Mouse (Mus musculus) right cerebral cortex, postnatal 10 days (tissue): Measurements from ENCODE around the gene Spon1.

ENCODE experiments used
- DNase-seq, 2 experiments: peaks; one replicate each; pipeline ENCODE4 v3.0.0; 2021; ENCODE audit warnings: low spot score in 2 of 2

Gene Spon1

DNA sequence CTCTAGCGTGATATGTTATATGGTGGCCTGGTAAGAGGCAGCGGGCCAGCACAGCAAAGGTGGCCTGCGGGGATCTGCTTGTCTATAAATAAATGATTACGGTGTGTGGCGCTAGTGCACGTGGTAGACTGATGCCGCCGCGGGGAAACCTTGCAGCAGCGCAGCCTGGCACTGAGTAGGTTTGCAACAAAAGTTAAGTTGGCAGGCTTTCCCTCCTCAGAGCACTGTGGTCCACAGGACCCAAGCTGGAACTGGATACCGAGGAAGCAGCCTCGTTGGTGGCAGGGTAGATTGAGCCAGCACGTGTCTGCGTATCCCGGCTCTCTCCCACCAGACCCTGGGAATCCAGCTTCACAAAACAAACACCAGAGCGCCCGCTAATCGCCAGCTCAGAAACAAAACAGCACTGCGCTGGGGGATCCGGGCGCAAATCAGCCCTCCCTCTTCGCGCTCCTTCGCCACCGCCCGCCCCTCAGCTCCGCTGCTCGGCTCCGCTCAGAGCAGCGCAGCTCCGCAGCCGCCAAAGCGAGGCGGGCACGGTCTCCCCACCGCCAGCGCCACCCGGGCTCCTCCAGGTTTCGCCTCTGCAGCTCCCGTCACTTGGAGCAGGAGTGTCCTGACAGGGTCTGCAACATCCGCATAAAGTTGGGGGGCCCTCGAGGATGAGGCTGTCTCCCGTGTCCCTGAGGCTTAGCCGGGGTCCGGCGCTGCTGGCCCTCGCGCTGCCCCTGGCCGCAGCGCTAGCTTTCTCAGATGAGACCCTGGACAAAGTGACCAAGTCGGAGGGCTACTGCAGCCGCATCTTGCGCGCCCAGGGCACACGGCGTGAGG lies at the start of gene Spon1:
Gene Spon1 (plus strand): TSS at position 332 of the 831 bp plus-strand sequence.
- peak; percentile 79 to 81 for DNase-seq

DNA sequence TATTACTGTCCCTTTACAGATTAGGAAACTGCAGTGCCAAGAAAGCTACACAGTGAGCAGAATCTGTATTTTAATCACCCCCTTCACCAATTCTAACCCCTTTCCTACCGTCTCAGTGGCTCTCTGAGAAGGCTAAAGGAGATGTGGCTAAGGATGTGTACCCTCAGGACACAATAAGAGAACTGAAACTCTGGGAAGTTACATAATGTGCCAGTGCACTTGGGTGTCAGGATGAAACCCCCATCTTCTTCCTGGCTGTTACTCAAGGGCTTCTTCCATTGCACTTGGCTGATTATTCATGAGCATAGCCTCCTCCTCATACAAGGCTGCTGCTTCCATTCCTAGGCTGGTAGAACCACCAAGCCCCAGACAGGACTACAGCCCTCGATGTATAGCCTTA lies 43.8 kb upstream of the Spon1 start:
- no peak for DNase-seq

- no peak for DNase-seq
Observed at GRCm38 (mm10) chr7:113723905-113724304, 41.9 kb upstream of the Spon1 start.

GRCm38 (mm10) chr7:113727999-113728713 lies 37.6 kb upstream of the Spon1 start:
- no peak for DNase-seq

GRCm38 (mm10) chr7:113728926-113729325 lies 36.9 kb upstream of the Spon1 start:
- no peak for DNase-seq

- no peak for DNase-seq
Observed at GRCm38 (mm10) chr7:113730406-113731247, 35.2 kb upstream of the Spon1 start.

DNA sequence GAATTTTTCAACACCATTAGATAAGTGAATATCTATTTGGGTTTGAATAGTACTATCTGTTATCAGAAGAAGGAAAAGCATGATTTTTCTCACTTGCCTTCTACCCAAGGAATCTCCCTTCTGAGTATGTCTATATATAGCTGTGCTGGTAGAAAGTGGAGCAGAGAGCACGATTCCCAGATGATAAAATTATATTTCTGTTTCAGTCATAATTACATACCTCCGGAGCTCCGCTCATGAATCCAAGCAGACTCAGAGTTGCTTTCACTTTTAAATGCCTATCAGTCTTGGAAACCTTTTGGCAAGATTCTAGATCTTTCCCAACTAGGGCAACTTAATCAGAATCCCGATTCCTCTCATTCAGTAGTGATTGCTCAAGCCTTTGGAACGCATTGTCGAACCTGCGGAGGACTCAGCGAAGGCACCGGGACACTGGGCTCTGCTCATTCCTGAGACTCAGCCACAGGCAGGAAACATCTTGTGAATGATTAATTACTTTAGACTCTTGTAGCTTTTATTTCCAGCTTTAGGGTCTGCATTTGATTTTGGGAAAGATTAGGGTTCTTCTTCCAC lies 27.9 kb upstream of the Spon1 start:
- DNase-seq: peak in 1 of 2 experiments; percentile 51

DNA sequence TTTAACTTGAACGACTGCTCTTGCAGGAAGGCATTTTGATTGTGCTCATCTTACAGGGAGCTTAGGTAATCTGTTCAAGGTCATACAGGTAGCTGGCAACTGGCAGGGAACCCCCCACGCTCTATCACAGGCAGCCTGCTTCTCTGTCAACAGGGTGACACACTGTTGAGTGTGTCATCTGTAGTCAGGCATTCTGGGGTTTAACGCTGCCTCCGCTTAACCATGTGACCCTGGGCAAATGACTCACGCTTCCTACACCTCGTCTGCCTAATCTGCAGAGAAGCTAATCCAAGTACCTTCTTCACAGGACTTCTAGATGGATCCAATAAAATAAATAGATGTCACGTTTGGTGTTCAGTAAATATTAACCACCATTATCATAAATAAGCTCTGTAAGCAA lies 26.6 kb upstream of the Spon1 start:
- no peak for DNase-seq

DNA sequence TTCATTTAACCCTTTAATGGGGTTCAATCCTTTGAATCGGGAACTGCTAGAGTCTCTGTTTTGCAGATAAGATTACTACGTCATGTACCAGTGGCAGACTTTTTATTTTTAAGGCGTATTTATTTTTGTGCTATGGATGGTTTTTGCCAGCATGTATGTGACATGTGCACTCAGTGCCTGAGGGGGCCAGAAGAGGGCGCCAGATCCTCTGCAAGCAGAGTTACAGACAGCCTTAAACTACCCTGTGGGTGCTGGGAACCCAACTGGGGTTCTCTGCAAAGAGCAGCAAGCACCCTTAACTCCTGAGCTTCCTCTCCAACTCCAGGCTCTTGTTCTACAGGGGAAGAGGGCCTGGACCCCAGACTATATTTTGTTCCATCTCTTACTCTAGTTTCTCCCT lies 23.2 kb upstream of the Spon1 start:
- no peak for DNase-seq

GRCm38 (mm10) chr7:113743982-113744381 lies 21.8 kb upstream of the Spon1 start:
- no peak for DNase-seq

- DNase-seq: no peak
Observed at GRCm38 (mm10) chr7:113756616-113757015, 9.2 kb upstream of the Spon1 start.

DNA sequence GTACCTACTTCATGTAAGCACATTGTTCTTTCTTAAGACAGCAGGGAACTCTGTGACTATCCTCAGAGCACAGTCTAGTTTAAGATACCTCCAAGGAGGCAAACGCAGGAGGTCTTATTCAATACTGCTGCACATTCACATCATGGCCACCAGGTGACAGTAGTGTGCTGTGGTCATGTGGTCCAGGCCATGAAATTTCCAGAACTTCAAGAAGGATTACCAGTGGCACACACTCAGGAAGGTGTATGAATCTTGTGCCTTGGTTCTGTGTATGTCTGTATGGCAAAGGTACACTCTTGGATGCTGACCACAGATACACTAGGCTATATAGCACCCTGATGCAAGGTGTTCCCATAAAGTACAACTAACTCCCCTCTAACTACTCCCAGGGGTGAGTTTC lies 6.6 kb upstream of the Spon1 start:
- DNase-seq: peak; percentile 73 to 74

DNA sequence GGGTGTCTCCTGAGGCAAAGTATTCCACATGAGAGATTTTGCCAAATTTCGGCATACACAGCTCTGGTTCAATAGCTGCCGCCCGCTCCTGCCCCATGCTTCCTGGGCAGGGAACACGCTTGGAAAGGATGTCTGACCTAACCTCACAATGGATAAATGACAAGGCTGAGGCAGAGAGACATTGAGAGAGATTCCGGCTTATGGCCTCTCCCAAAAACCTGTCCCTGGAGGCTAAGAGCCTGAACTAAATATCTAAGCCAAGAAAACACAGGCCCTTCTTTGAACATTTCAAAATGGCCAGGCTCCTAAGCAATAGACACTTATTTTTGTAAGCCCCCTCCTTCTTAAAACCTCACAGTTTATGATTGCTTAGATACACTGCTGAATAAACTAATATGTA lies 665 bp upstream of the Spon1 start:
- DNase-seq: no peak

DNA sequence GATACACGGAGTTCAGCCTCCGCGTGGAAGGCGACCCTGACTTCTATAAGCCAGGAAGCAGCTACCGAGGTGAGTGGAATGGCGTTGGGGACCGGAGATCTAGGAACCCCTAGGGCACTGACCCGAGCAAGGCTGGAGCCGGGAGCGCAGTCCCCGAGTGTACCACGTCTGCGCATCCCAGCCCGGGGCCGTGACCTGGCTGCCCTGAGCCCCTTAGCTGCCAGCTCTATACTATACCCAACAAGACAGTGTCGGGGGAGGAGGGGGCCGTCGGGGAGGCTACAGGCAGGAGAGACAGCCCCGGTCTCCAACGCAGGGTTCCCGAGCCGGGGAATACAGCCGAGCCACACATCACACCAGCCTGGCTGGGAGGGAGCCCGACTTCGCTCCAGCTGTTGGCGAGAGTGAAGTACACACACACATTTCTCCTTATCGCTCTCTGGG lies 722 bp downstream of the Spon1 start:
- peak; percentile 42 to 46 for DNase-seq

GRCm38 (mm10) chr7:113767546-113767945 lies 1.7 kb downstream of the Spon1 start:
- no peak for DNase-seq

DNA sequence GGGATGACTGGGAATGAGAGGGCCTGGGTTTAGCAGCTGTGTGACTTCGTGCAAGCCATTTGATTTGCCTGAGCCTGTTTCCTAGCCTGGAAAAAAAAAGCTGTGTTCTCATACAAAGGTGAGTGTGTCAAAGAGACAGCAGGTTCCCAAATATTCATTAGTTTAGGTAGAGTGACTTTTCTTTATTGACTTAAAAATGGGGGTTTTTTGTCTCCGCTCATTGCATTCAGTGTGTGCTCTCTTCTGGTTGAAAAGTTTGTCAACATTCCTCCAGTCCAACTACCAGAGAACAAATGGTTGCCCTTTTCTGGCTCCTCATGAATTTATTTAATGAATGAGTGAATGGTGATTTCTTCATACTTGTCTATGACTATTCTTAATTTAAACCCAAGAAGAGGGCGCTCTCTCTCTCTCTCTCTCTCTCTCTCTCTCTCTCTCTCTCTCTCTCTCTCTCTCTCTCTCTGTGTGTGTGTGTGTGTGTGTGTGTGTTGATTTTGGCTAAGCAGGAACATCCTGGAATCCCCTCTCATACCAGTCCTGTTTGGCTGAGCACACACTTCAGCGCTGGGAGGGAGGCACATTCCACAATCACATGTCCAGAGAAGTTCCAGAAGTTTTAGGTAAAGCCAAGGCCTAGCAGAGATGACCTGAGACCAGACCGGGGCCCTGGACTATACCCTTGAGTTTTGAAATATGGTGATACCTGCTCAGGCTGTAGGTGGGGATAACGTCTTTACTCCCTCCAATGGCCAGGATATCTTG lies 2.6 kb downstream of the Spon1 start:
- DNase-seq: no peak

DNA sequence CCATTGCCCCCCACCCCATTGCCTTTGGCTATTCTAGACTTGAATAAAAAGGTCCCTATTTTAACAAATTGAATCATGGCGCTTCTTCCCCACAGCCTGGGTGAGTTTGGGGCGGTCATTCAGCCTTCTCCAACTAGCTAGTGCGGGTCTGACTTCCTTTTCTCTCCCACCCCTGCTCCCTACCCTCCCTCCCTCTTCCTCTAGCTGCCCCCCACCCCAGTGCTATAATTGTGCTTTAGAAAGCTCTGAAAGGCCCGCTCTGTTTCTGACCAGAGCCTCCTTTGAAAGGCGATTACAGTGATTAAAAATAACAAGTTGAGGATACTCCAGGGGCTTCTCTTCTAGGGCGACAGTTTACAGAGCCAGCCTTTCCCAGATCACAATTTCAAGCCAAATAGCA lies 3.5 kb downstream of the Spon1 start:
- peak in 1 of 2 experiments; percentile 39 for DNase-seq

- no peak for DNase-seq
Observed at GRCm38 (mm10) chr7:113772135-113772534, 6.3 kb downstream of the Spon1 start.

GRCm38 (mm10) chr7:113773436-113773835 lies 7.6 kb downstream of the Spon1 start:
- DNase-seq: no peak

DNA sequence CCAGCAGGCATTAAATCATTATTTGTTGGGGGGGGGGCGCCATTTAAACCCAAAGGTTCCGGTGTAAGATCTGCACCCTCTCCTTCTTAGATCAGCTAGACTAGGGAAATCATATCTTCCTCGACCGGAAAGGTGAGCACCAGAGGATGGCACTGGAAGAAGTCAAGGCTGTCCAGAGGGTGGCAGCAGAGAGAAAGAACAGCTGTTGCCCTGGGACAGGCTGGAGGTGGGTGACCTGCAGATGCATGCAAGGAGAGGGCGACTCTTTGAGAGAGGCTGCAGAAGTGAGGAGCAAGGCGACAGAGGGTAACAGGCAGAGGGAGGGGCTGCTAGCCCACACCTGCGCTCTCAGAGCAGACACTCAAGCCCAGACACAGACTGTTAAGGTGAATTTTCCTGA lies 8.2 kb downstream of the Spon1 start:
- DNase-seq: peak in 1 of 2 experiments; percentile 47

DNA sequence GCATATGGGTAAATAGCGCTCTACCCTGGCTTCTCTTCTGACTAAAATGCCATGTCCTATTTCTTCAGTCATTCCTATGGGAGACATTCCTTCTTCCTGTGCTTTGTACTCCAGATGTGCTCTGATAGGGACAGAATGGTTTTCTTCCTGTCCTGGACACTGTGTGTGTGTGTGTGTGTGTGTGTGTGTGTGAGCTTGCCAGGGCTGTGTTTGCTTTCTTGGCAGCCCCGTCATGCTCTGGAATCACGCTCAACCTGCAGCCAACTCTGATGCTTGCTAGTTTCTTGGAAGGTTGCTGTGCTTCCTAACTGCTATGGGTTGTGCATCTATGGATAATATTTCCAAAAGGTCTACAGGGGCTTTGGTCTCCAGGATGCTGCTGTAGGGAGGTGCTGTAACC lies 9.1 kb downstream of the Spon1 start:
- DNase-seq: peak in 1 of 2 experiments; percentile 39
